Mouse (Mus musculus) telencephalon, adult 2 months (tissue): ENCODE measurements around the gene Olfr24.
"Not testable (repeated sequence)": the region's sequence is repeated elsewhere in the genome, so short reads cannot be mapped to it uniquely, and the experiment has no call there.

Experiments
- DNase-seq: peaks from one replicate; pipeline ENCODE4 v3.0.0-alpha.2; 2011; ENCODE audit warnings: low read depth, low spot score

Olfr24 gene

GRCm38 (mm10) chr9:18763896-18764295 is at the start of gene Olfr24:
Olfr24 (minus strand) TSS chr9:18763996.
- no peak for DNase-seq

- no peak for DNase-seq
Measured at GRCm38 (mm10) chr9:18785316-18785715, 21.5 kb upstream of the Olfr24 start.

GRCm38 (mm10) chr9:18779476-18779875 is 15.7 kb upstream of the Olfr24 start:
- no peak for DNase-seq

GRCm38 (mm10) chr9:18778981-18779380 is 15.2 kb upstream of the Olfr24 start:
- DNase-seq: no peak

GRCm38 (mm10) chr9:18755595-18755994 is 8.2 kb downstream of the Olfr24 start:
- DNase-seq: no peak

GRCm38 (mm10) chr9:18744639-18745038 is 19.2 kb downstream of the Olfr24 start:
- DNase-seq: no peak

GRCm38 (mm10) chr9:18734177-18734576 is 29.6 kb downstream of the Olfr24 start:
- DNase-seq: not testable (repeated sequence)

GRCm38 (mm10) chr9:18722712-18723099 is 41.1 kb downstream of the Olfr24 start:
- DNase-seq: no peak

- DNase-seq: no peak
Measured at GRCm38 (mm10) chr9:18721931-18722711, 41.7 kb downstream of the Olfr24 start.

- DNase-seq: no peak
Measured at GRCm38 (mm10) chr9:18721011-18721410, 42.8 kb downstream of the Olfr24 start.

GRCm38 (mm10) chr9:18705628-18706027 is 58.2 kb downstream of the Olfr24 start:
- DNase-seq: no peak
